Mouse (Mus musculus) brown adipose tissue, adult 24 weeks (tissue): ENCODE measurements around the gene Cacna1c. TPM values are rescaled to one million over a fixed set of nuclear protein-coding genes. Genes with fewer than 3 reads are reported as not detected.

Source experiments
- H3K27ac ChIP-seq: fragments of 200-500 bp; replicated peaks from 2 replicates; pipeline ENCODE4 v1.5.1; 2012; ENCODE audit warnings: low read depth, mild to moderate bottlenecking, low read length
- H3K4me1 ChIP-seq: fragments of 200-500 bp; 2 replicates; pipeline ENCODE4 v1.6.1; 2012; ENCODE audit warnings: low read length, mixed read lengths; ENCODE audit not compliant: control insufficient read depth, insufficient read depth, insufficient read length
- H3K4me3 ChIP-seq: fragments of 200-500 bp; 2 replicates; pipeline ENCODE4 v1.5.1; 2012; ENCODE audit warnings: low read depth, mild to moderate bottlenecking, low read length, moderate library complexity; ENCODE audit not compliant: insufficient read depth
- polyA plus RNA-seq: library from polyadenylated mRNA; stranded (reverse); fragments of >200 nt; gene quantifications from 2 replicates; pipeline ENCODE4 v1.2.4, GENCODE M21; 2012; ENCODE audit not compliant: missing spikeins, insufficient read depth, insufficient read length

Cacna1c gene
- polyA plus RNA-seq, 1 experiment = 0.48 TPM

GRCm38 (mm10) chr6:118736491-118736890, 459.7 kb downstream of the Cacna1c start:
- Histone ChIP-seq H3K4me3 (no peak overlapping the region), H3K27ac (no peak overlapping the region), H3K4me1 (no peaks in the 10 kb centered on the region)

- H3K4me3 ChIP-seq = no peak overlapping the region
- H3K4me1 ChIP-seq = no peaks in the 10 kb centered on the region
- H3K27ac ChIP-seq = no peak overlapping the region
Measured at GRCm38 (mm10) chr6:118735145-118735544, 461.1 kb downstream of the Cacna1c start.

GRCm38 (mm10) chr6:118731937-118732336, 464.3 kb downstream of the Cacna1c start:
- no peaks in the 10 kb centered on the region for H3K4me1 ChIP-seq
- no peak overlapping the region for H3K27ac ChIP-seq
- H3K4me3 ChIP-seq = no peak overlapping the region

- Histone ChIP-seq H3K4me3 (no peak overlapping the region), H3K4me1 (no peaks in the 10 kb centered on the region), H3K27ac (no peak overlapping the region)
Measured at GRCm38 (mm10) chr6:118724908-118725307, 471.3 kb downstream of the Cacna1c start.

GRCm38 (mm10) chr6:118724388-118724787, 471.8 kb downstream of the Cacna1c start:
- H3K27ac ChIP-seq = no peak overlapping the region
- no peaks in the 10 kb centered on the region for H3K4me1 ChIP-seq
- H3K4me3 ChIP-seq = no peak overlapping the region

- no peaks in the 10 kb centered on the region for H3K4me1 ChIP-seq
- no peak overlapping the region for H3K4me3 ChIP-seq
- H3K27ac ChIP-seq = no peak overlapping the region
Measured at GRCm38 (mm10) chr6:118722336-118722735, 473.9 kb downstream of the Cacna1c start.

- Histone ChIP-seq H3K27ac (no peak overlapping the region), H3K4me3 (no peak overlapping the region), H3K4me1 (no peaks in the 10 kb centered on the region)
Measured at GRCm38 (mm10) chr6:118719486-118719885, 476.7 kb downstream of the Cacna1c start.

GRCm38 (mm10) chr6:118713286-118713685, 482.9 kb downstream of the Cacna1c start:
- H3K27ac ChIP-seq = no peak overlapping the region
- H3K4me3 ChIP-seq = no peak overlapping the region
- H3K4me1 ChIP-seq = peaks cover 2% of the 10 kb centered on the region; the same call in 1 of the 2 replicates

- Histone ChIP-seq H3K4me3 (no peak overlapping the region), H3K4me1 (peaks cover 13% of the 10 kb centered on the region; the same call in 1 of the 2 replicates), H3K27ac (no peak overlapping the region)
Measured at GRCm38 (mm10) chr6:118711677-118712322, 484.4 kb downstream of the Cacna1c start.

GRCm38 (mm10) chr6:118707066-118707465, 489.2 kb downstream of the Cacna1c start:
- Histone ChIP-seq H3K27ac (no peak overlapping the region), H3K4me1 (peaks cover 13% of the 10 kb centered on the region; the same call in 1 of the 2 replicates)

GRCm38 (mm10) chr6:118705840-118706239, 490.4 kb downstream of the Cacna1c start:
- H3K4me1 ChIP-seq = peaks cover 13% of the 10 kb centered on the region; the same call in 1 of the 2 replicates

More at GRCm38 (mm10) chr6:118707066-118707465, 489.2 kb downstream of the Cacna1c start:
- H3K4me3 ChIP-seq = no peak overlapping the region

GRCm38 (mm10) chr6:118694626-118695025, 501.6 kb downstream of the Cacna1c start:
- H3K27ac ChIP-seq = no peak overlapping the region
- H3K4me3 ChIP-seq = no peak overlapping the region
- peaks cover 3% of the 10 kb centered on the region for H3K4me1 ChIP-seq

More at GRCm38 (mm10) chr6:118705840-118706239, 490.4 kb downstream of the Cacna1c start:
- H3K27ac ChIP-seq = no peak overlapping the region
- H3K4me3 ChIP-seq = no peak overlapping the region

GRCm38 (mm10) chr6:118689447-118689846, 506.8 kb downstream of the Cacna1c start:
- Histone ChIP-seq H3K27ac (no peak overlapping the region), H3K4me3 (no peak overlapping the region), H3K4me1 (peaks cover 21% of the 10 kb centered on the region)

GRCm38 (mm10) chr6:118688856-118689255, 507.4 kb downstream of the Cacna1c start:
- Histone ChIP-seq H3K27ac (peak overlapping the region; percentile 40; the same call in 1 of the 2 replicates), H3K4me3 (no peak overlapping the region), H3K4me1 (peaks cover 21% of the 10 kb centered on the region)

GRCm38 (mm10) chr6:118680814-118681213, 515.4 kb downstream of the Cacna1c start:
- 0 out of 2 replicates have a peak, but pooled peaks cover under 1% of the 10 kb centered on the region for H3K4me1 ChIP-seq
- H3K27ac ChIP-seq = no peak overlapping the region
- no peak overlapping the region for H3K4me3 ChIP-seq

GRCm38 (mm10) chr6:118678031-118678430, 518.2 kb downstream of the Cacna1c start:
- no peaks in the 10 kb centered on the region for H3K4me1 ChIP-seq
- H3K27ac ChIP-seq = no peak overlapping the region
- no peak overlapping the region for H3K4me3 ChIP-seq
